Mouse (Mus musculus) left cerebral cortex, adult 8-10 months (tissue): ENCODE results near the gene Pole3. TPM values are rescaled to one million over a fixed set of nuclear protein-coding genes. Genes with fewer than 3 reads are reported as not detected.
A peak's percentile ranks its signal among the peaks of the same experiment; 100 is the strongest.

Source experiments
- DNase-seq, 2 experiments: peaks; one replicate each; pipeline ENCODE4 v3.0.0; 2022; ENCODE audit warnings: low spot score in 2 of 2
- total RNA-seq, 4 experiments: library from RNA; stranded (reverse); gene quantifications; 2 replicates each; pipeline ENCODE4 v1.2.4; 2022

Pole3 gene
- total RNA-seq, 4 experiments from 2014 or later = 27.6 to 29.5 (median 28.3) TPM

- no peak for DNase-seq
These were observed 6.3 kb downstream of the Pole3 start for GRCm38 (mm10) chr4:62518416-62519121.

- DNase-seq = no peak
These were observed 7.1 kb downstream of the Pole3 start for GRCm38 (mm10) chr4:62517538-62518415.

- no peak for DNase-seq
These were observed 7.8 kb downstream of the Pole3 start for GRCm38 (mm10) chr4:62517046-62517445.

- no peak for DNase-seq
These were observed 8.3 kb downstream of the Pole3 start for GRCm38 (mm10) chr4:62516579-62516978.

- DNase-seq = no peak
These were observed 8.8 kb downstream of the Pole3 start for GRCm38 (mm10) chr4:62516079-62516478.

- no peak for DNase-seq
These were observed 9.4 kb downstream of the Pole3 start for GRCm38 (mm10) chr4:62515490-62515889.

- DNase-seq = no peak
These were observed 9.9 kb downstream of the Pole3 start for GRCm38 (mm10) chr4:62514995-62515394.

- DNase-seq = no peak
These were observed 10.8 kb downstream of the Pole3 start for GRCm38 (mm10) chr4:62513998-62514506.

- no peak for DNase-seq
These were observed 14.9 kb downstream of the Pole3 start for GRCm38 (mm10) chr4:62509946-62510345.

- no peak for DNase-seq
These were observed 16.0 kb downstream of the Pole3 start for GRCm38 (mm10) chr4:62508839-62509238.

- no peak for DNase-seq
These were observed 18.1 kb downstream of the Pole3 start for GRCm38 (mm10) chr4:62506798-62507197.

GRCm38 (mm10) chr4:62505991-62506390, 18.9 kb downstream of the Pole3 start:
- DNase-seq = no peak

- no peak for DNase-seq
These were observed 21.4 kb downstream of the Pole3 start, which contains the start of gene Hdhd3 for GRCm38 (mm10) chr4:62503374-62503970. Hdhd3 (minus strand) TSS chr4:62503467.

GRCm38 (mm10) chr4:62502969-62503368, 21.9 kb downstream of the Pole3 start:
- DNase-seq = no peak

- DNase-seq = peak; percentile 81 to 87
These were observed 22.7 kb downstream of the Pole3 start for GRCm38 (mm10) chr4:62501964-62502732.

GRCm38 (mm10) chr4:62501534-62501933, 23.3 kb downstream of the Pole3 start:
- no peak for DNase-seq

GRCm38 (mm10) chr4:62500799-62501198, 24.1 kb downstream of the Pole3 start:
- no peak for DNase-seq

GRCm38 (mm10) chr4:62496815-62497214, 28.1 kb downstream of the Pole3 start:
- peak in 1 of 2 experiments; percentile 86 for DNase-seq

- DNase-seq = no peak
These were observed 28.9 kb downstream of the Pole3 start for GRCm38 (mm10) chr4:62495946-62496345.

GRCm38 (mm10) chr4:62494230-62494629, 30.6 kb downstream of the Pole3 start:
- DNase-seq = no peak

- no peak for DNase-seq
These were observed 32.2 kb downstream of the Pole3 start for GRCm38 (mm10) chr4:62492682-62493081.
